Mouse (Mus musculus) Muller cell, postnatal 12 days (primary cell): ENCODE measurements at regions not wholly inside any gene's neighbourhood (a gene's known extent, or its start where the extent isn't known, plus 50 kb on each side); places are given as distances from the start of the nearest gene placed in this dataset.

Experiments
- DNase-seq: peaks from one replicate; pipeline ENCODE4 v3.0.0-alpha.2; 2015; ENCODE audit errors: inconsistent ontology term

GRCm38 (mm10) chr13:32544986-32545740 lies 206.6 kb upstream of the Gmds start:
- peak; percentile 81 for DNase-seq

GRCm38 (mm10) chr13:32541611-32542010 lies 203.1 kb upstream of the Gmds start:
- DNase-seq = no peak

- no peak for DNase-seq
Observed at GRCm38 (mm10) chr13:32536241-32536640, 197.7 kb upstream of the Gmds start.

DNA sequence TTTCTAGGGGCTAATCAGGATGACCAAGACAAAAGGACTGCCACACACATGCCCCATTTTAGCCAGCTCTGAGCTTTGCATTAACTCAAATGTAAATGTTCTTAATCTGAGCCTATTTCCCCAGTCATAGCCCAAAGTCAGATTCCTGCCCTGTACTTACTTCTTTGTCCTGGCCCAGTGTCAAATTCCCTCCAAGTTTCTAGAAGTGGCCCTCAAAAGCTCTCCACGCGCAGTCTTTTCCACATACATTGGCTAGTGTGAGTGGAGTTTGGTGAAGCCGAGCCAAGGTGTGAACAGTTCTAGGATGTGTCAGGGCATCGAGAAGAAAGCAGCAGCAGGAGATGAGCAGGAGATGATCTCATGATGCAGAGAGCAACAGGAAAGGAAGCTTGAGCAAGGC lies 197.1 kb upstream of the Gmds start:
- no peak for DNase-seq

DNA sequence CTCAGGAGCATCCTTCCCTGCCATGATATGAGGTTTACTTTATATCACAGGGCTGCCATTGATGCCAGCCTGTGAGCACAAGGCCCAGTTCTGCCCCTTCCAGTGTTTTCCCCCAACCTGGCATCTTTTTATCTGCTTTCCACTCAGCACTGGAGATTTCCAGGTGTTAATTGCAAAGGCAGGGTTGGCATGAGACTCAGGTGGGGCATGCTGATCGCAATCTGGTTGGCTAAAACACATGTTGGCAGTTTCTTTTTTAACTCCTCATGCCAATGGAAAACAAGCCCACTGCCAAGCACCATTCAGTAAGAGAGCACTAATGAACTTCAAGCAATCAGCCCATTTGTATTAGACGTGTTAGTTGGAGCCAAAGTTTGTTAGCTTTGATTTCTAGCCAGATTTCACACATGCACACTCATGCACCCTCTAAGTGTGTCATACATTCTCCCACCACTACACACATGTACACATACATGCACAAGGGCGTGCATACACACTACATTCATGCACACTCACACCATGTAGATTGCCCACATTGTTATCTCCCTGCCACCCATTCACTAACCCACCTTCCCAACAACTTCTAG lies 192.5 kb upstream of the Gmds start:
- no peak for DNase-seq

- DNase-seq = peak; percentile 24
Observed at GRCm38 (mm10) chr13:32518611-32519344, 180.2 kb upstream of the Gmds start.

- DNase-seq = no peak
Observed at GRCm38 (mm10) chr13:32517514-32517913, 179.0 kb upstream of the Gmds start.

DNA sequence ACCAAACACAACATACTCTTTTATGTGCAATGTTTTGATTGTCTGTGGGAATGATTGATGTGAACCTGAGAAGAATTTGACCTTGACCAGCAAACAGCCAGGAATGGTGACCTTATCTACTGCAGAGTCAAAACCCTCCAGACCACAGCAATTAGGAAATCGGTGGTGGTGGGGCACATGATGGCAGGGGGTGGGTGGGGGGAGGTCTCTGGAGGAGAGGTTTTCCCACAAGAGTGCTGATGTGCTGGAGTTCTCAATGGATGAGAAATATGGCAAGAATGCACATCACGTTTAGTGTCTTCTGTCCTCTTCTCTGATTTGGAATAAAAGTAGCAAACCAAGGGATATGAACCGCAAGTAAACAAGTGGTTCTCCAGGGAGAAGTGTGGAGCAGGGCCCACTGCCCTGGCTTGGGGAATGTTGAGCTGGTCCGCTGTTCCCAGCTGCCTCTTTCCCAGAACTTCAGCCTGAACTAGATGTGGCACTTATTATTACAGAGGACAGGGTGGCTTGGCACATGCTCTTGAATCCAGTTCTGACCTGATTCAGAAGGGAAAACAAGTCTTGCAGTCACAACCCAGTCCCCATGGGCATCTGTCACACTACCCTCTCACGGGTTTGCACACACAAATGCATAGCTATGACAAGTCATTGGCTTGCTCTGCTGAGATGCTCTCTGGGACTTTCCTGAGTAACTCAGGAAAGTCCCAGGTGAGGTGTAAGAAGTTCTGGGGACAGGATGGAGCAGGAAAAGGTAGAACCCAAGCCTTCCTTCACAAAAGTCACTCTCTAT lies 170.9 kb upstream of the Gmds start:
- DNase-seq = peak; percentile 54

DNA sequence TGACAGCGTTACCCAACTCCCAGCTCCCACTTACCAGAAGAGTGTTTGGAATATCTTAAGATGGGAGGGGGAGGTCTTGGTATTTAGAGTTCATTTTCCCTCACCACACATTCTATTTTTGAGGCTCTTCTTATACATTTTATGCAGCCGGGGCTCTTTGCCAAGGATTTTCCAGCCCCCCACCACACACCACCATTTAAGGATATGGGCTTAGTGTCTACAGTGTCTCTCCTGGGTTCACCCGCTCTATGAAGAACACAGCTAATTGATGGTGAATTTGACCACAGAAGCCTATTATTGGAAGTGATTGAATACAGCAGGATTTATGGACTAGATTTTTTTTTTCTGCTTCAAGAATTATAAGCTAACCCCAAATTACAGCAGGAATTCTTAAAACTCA lies 169.9 kb upstream of the Gmds start:
- DNase-seq = no peak

GRCm38 (mm10) chr13:32507825-32508224 lies 169.3 kb upstream of the Gmds start:
- DNase-seq = no peak

- peak; percentile 53 for DNase-seq
Observed at GRCm38 (mm10) chr13:32498205-32498790, 159.8 kb upstream of the Gmds start.

DNA sequence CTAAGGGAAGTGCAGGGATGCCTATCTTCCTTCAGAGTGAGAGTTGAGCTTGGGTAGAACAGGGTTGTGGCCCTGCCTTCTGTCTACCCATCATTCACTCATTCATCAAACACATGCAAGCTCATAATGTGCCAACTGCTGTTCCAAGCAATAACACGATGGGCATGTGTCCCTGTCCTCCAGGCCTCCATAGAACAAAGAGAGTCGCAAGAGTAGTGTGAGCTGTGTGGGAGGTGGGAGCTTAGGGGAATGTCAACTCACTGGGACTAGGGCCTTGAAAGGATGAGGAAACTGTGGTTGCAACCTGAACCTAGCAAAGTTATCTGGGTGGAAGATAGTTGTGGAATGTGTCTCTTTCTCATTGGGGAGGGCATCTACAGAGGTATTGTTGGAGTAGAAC lies 157.7 kb upstream of the Gmds start:
- no peak for DNase-seq

DNA sequence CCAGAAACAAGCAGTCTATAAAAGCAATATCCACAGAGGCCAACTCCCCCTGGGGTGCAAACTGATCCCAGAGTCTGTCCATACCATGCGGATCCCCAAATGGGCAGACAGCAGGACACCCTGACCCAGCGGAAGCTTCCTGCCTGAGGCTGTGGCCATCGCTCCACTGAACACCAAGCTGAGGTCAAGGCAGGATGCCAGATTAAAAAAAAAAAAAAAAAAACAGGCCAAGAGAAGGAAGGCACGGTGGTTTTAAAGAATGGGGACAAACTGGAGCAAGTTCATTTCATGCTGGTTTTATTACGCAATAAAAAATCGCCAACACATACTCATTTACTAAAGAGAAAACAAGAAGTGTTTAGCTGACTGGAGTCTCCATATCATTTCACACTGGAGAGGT lies 156.5 kb upstream of the Gmds start:
- DNase-seq = peak; percentile 81

- DNase-seq = no peak
Observed at GRCm38 (mm10) chr13:32493806-32494205, 155.3 kb upstream of the Gmds start.

GRCm38 (mm10) chr13:32493309-32493708 lies 154.8 kb upstream of the Gmds start:
- no peak for DNase-seq

- DNase-seq = no peak
Observed at GRCm38 (mm10) chr13:32492566-32492965, 154.0 kb upstream of the Gmds start.

DNA sequence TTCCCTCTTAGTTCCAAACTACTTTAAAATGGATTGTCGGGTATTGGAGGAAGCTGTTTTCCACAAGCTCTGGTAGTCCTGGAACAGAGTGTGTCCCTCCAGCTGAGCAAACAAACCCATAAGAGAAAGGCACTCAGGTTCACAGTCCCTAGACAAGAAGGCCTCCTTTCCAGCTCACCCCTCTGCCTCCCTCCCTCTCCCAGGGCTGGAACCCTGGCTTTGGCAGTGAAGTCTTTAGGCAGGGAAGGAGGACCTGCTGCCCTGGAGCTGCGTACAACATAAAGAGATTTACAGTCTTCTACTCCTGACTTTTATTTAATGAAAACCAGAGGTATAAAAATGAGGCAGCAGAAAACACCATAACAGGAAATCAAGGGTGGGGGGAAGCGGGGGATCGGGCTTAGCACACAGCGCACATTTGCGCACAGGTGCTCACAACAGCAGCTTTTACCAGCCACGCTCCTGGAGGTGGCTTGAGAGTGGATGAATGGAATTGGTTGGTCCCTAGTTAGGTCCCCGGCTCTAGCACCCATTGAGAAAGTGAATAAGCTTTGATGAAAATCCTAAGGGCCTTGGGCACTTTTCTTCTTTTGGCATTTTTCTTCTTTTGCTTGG lies 143.0 kb upstream of the Gmds start:
- DNase-seq = no peak

DNA sequence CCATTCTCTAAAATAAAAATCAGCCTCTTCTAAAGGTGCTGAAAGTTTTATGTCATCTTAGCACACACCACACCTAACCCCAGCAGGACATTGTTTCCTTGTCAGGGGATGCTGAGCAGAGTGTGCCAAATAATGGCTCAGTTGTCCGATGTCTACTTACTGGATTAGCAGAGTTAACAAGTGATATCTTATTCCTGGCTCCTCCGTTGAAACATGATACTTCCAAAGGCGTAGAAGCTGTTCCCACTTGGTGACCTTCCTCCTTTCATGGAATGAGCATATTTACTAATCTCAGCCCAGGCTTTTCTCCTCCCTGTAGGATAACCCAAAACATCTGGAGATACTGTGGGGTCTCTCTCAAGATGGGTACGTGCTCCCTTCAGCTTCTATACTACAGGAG lies 141.5 kb upstream of the Gmds start:
- DNase-seq = no peak

GRCm38 (mm10) chr13:32479118-32479818 lies 140.7 kb upstream of the Gmds start:
- DNase-seq = peak; percentile 83

DNA sequence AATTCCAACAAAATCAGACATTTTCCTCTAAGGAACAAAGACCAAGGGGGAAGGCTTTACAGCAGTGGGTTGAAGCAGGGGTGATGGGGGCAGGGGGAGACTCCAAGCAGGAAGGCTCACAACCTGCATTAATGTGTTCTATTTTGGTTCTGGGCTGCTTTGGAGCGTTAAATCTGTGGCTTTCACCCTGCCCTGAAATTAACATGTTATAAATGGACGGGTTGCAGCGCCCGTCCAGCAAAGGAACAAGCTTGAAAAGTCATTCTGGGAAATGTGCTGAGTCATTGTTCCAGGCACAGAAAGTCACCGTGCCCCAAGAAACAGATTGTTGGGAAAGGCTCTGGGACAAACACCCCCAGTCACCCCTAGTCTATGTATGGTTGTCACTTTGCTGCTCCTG lies 127.2 kb upstream of the Gmds start:
- peak; percentile 22 for DNase-seq
